Mouse (Mus musculus) brain, adult 2 months (tissue): ENCODE measurements around the gene Rap1gap.

Experiments
- DNase-seq: peaks from one replicate; pipeline ENCODE4 v3.0.0; 2011; ENCODE audit warnings: low read depth, low spot score

Gene Rap1gap

DNA sequence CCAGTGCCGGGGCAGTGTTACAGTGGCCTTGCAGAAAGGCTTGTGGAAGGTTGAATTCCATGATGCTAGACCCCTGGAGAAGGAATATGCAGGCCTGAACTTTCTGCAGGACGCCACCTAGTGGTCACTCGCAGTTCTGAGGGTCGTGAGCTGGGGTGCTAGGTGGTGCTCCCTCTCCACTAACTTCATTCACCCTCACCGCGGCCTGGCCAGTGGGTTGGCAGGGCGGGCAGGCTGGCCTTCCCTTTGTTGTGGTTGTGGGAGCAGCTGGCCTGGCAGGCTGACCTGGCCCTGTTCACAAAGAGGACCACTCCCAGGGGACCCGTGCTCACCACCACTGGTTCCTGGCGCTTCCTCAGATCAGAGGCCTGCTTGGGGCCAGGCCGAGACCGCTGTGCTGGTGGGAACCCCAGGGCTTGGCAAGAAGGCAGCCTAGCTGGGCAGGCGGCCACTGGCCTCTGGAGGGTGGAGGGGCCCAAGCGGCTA lies 80.0 kb downstream of the Rap1gap start:
- DNase-seq: no peak

DNA sequence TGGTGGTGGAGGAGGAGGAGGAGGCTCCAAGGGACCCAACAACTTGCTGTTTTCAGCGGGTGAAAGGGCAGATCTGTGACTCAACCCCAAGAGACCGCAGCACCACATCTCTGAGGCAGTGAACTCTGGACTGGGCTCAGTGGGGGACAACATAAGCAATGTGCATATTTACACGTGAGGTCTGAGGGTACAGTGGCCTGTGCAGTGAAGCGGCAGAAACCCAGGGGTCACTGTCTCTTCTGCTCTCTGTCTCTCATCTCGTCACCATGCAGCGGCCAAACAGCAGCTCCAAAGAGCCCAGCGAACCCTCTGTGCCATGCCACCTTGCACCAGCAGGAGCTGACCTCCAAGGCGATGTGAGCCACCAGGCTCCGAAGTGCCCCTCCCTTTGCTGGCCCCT lies 82.6 kb downstream of the Rap1gap start:
- DNase-seq: no peak

DNA sequence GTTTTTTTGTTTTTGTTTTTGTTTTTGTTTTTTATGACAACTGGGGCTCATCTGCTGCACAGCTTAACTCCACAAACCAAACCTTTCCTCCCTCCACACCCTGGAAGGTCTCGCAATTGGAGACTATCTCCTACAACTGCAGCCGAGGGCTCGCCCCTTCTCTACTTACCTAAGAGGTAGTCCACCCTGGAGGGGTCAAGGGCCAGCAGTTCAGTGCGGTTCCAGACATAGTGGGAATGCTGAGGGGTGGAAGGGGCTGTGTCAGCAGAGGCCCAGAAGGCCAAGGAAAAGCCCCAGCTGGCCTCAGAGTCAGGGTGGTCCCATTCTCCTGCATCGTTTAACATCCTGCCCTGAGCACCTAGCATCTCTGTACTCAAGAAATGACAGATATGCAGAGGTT lies 83.1 kb downstream of the Rap1gap start:
- no peak for DNase-seq

GRCm38 (mm10) chr4:137748726-137749125 lies 84.2 kb downstream of the Rap1gap start:
- DNase-seq: no peak

DNA sequence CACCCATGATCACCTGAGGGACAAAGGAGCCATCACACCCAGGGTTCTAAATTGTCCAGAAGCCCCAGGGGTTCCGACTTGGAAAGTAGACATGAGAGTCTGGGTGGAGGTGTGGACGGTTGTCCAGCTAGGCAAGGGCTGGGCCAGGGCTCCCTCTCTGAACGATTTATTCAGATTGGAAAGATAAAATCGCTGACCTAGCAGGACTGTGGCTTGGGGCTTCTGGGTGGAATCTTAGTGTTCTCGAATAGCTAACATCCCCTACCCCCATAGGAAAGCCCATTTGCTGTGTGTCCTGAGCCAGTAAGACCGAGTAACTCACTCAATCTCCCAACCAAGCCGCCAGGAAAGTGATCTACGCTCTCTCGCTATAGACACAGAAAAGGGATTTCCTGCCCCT lies 85.2 kb downstream of the Rap1gap start:
- no peak for DNase-seq

DNA sequence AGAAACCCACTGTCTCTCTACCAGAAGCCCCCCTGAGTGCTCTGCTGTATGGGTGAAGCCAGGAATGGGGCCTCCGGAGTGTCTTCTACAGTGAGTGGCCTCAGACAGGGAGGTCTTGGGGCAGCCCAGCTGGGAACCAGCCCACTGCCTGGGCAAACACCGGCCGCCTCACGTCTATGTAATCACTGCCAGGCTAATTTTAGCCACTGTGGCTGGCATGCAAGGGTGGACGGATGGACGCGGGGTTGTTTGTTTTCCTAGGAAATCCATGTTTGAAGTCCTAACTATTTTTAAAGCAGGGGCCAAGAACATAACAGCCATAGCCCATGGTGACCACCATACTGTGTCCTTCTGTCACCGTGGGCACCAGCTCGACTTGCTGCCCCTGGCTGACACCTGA lies 85.6 kb downstream of the Rap1gap start:
- DNase-seq: no peak

GRCm38 (mm10) chr4:137751310-137751709 lies 86.8 kb downstream of the Rap1gap start:
- DNase-seq: no peak

- DNase-seq: no peak
Measured at GRCm38 (mm10) chr4:137751717-137752116, 87.2 kb downstream of the Rap1gap start.

GRCm38 (mm10) chr4:137752471-137752870 lies 87.9 kb downstream of the Rap1gap start:
- no peak for DNase-seq

GRCm38 (mm10) chr4:137753199-137753598 lies 88.7 kb downstream of the Rap1gap start:
- DNase-seq: no peak

DNA sequence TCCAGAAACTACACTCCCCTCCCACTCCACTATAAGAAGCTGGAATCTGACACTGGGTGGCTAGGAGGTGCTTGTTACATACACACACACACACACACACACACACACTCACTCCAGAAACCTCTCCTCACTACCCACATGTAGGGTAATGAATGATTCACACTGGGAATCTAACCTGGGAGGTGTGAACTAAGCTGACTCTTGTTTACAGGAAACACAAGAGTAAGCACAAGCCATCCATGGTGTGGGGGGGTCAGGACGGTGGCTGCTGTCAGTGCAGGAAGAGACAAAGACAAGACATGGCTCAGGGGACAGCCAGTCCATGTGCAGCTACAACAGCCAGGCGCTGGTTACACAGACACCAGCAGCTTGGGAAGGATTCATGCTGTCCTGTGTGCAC lies 89.9 kb downstream of the Rap1gap start:
- no peak for DNase-seq

DNA sequence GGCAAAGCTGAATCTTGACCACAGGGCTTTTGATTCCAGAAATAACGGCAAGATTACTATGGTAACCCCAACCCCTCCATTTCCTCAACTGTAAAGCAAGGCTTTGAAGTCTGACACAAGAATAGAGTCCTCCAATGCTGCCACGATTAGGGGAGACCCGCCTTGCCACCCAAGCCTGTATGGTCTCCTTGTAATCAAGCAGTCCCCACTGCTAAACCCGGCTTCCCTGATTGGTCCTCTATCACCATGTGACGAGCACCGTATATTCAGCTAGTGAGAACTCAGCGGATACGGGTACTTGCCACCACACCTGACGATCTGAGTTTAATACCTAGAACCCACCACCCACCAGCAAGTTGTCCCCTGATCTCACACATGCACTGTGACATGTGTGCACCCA lies 98.4 kb downstream of the Rap1gap start:
- no peak for DNase-seq

DNA sequence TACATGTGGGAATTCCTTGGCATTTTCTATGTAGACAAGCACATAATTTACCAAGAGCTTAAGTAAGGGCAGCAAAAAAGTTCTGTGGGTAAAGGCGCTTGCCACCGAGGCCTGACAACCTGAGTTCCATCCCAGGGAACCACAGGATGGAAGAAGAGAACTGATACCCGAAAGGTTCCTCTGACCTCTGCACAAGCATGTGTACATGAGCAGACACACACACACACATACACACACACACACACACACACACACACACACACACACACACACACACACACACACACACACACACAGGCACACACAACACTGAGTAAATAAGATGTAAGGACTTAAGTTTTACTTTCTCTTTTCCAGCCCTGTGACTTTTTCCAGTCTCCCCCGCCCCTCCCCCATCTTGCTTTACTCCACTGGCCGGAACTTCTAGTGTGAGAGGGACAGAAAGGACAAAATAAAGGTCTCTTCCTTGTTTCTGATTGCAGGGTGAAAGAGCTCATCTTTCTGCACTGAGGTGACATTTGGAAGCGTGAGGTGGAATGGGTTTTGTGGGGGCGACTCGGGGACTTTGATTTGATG lies 99.5 kb downstream of the Rap1gap start:
- no peak for DNase-seq

DNA sequence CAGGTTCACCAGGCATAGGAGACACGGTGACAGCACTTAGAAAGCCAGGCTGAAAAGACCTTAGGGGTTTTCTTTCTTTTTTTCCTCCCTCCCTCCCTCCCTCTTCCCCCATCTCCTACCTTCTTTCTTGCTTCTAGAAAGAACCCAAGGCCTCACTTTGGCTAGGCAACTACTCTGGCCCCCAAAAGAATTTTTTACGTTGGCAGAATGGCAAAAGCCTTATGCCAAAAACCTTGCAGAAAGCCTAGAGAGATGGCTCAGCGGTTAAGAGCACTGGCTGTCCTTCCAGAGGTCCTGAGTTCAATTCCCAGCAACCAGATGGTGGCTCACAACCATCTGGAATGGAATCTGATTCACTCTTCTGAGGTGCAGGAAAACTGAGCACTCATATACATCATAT lies 100.1 kb downstream of the Rap1gap start:
- no peak for DNase-seq

DNA sequence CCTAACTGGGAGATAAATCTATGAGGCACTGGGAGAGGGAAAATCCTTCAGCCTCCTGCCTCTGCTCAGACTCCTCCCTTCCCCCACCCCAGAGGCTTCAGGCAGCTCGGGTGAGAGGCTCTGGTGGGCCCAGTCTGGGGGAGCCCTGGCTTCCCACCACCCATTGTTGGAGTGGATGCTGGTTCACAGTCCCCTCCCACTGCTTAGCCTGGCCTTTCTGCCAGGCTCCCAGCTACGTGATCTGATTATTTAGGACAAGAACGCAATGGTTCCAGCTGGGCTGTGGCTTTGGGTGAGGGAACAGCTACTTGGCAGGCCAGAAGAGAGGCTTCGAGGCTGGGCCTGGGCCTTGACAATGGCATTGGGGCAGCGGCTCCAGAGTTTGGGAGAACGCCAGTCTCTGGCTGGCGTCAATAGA lies 101.0 kb downstream of the Rap1gap start:
- DNase-seq: peak; percentile 75

DNA sequence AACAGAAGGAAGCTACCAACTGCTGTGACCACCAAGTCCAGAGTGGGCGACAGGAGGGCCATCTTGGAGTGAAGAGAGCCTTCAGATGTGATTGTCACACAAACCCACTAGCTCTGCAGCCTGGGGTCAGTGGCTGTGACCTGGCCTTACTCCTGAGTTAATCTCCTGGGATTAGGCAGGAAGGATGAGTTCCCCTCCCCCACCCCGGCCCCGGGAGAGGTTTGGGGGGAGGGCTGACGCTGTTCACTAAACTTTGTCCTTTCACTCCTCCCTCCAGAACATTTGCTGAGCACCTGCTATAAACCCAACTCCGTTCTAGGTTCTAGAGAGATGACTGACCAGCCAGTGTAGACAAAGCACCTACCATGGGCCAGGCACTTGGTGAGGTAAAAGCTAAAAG lies 101.8 kb downstream of the Rap1gap start:
- DNase-seq: no peak

DNA sequence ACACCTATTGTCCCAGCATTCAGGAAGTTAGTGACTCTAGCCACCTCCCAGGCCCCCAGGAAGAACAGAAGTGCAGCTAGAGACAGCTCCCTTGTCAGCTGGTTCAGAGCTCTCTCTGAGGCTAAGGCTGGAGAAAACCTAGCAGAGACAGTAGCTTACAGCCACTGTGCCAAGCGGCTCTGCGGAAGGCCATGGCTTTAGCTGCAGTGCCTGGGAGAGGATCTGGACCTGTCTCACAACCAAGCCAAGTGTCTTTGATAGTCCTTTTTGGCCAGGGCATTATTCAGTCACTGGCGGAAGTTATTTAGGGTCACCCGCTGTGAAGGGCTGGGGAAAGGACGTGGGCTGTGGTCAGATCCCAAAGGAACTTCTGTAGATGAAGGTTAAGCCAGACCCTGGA lies 103.9 kb downstream of the Rap1gap start:
- DNase-seq: peak; percentile 12

DNA sequence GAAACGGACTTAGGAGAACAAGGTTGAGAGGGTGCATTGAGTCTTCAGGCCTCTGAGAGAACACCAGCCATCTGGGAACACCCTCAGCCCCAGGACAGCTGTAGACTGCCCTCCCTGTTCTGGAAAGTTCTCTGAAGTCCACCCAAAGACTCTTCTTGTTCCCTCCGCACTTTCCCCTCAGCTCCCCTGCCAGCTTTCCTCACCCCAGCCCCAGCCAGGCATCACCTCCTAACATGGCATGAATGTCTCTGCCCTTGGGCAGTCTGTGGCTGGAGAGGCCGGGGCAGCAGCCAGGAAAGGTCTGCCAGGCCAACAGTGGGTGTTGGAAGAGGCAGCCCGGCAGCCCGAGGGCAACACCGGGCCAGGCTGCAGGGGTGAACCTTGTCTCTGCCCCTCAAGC lies 104.3 kb downstream of the Rap1gap start:
- DNase-seq: no peak

GRCm38 (mm10) chr4:137769635-137770034 lies 105.1 kb downstream of the Rap1gap start:
- peak; percentile 34 for DNase-seq

- DNase-seq: peak; percentile 26
Measured at GRCm38 (mm10) chr4:137770901-137771612, 106.5 kb downstream of the Rap1gap start.

DNA sequence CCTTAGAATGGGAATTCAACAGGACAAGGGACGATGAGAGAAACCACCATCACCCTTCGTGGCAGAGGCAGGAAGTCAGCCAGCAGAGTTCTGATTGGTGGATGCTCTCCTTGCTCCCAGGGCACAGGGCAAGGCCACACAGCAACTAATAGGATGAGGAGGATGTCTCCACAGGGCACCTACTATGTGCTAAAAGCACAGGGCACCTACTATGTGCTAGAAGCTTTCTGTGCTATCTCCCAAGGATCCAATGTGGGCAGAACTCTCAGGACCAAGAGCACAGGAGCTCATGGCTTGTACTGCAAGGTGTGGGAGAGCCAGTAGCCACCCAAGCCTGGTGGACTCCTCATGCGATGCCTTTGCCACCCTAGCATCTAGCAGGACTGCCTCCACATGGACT lies 107.2 kb downstream of the Rap1gap start:
- DNase-seq: no peak

GRCm38 (mm10) chr4:137772438-137773056 lies 108.0 kb downstream of the Rap1gap start:
- no peak for DNase-seq

DNA sequence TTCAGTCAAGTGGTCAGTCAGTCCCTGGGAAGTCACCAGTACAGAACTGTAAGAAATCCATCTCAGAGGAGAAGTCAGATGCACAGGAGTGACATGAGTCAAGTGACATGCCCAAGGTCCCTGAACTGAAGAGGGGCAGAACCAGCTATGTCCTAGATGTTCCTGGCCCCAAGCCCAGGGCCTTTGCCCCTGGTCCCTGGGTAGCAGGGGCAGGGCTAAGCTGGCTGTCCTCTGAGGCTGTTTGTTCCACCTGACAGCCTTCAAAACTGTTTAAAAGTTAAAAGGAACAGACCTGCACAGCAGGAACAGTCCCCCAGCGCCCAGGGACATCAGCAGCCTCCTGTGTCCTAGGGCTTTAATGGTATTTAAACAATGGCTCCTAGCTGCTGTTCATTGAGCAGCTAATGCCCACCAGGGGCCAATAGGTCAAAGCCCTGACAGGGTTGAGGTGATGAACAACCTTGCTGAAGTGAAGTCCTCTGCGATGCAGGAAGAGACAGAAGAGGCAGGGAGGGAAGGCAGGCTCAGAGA lies 108.9 kb downstream of the Rap1gap start:
- no peak for DNase-seq
